ENCODE assay signal across 26 mouse cellular contexts in the genomic region with DNA sequence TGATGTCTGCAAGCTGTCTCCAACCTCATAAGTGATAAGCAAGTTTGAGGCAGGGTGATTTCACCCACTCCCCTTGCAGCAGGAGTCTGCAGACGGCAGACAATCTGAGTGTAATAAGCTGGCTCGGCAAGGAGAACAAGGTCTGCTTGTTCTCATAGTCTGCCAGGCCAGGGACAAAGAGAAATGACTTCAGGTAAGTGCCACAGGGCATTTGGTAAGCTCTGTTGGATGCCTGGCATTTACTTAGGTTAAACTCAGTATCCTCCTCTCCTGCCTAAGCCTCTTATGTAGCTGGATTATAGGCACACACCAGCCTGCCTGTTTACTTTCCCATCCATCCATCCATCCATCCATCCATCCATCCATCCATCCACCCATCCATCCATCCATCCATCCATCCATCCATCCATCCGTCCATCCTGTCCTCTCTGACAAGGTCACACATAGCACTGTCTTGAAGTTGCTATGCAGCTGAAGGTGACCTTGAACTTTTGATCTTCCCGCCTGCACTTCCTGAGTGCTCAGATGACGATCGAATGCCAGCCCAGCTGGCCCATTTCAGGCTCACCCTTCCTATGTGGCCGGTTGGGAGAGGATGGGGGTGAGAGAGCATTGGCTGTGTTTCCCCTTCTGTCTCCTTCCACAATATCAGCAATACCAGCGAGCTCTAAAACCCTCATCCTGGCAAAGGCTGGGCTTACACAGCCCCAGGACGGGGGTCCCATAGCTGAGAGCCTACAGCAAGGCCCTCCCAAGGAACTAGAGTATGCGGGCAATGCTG. TPM values are rescaled to one million over a fixed set of nuclear protein-coding genes. Genes with fewer than 3 reads are reported as not detected.
DNase-seq lines count a peak whose midpoint lies in the region; ATAC-seq lines count a peak whose summit lies in the region.
"Had no signal": no experiment of that assay in that cellular context is flagged by ENCODE, and none has a peak within 500 bp of the region (broad histone marks: within the 10 kb centered on the region; RNA-seq: fewer than 3 reads in every experiment).

No protein-coding gene starts in this region.

- H3K36me3 ChIP-seq in kidney, embryonic 14.5 days (ENCODE audit: control insufficient read depth, insufficient read depth, low read length), result no peaks in the 10 kb centered on the region
- no peaks in the 10 kb centered on the region for H3K36me3 ChIP-seq in limb, embryonic 12.5 days
- H3K36me3 ChIP-seq: embryonic facial prominence, embryonic 13.5 days had no signal

- H3K9me3 ChIP-seq in kidney, embryonic 14.5 days (ENCODE audit: control insufficient read depth, low read length), result no peaks in the 10 kb centered on the region
- no peaks in the 10 kb centered on the region for H3K9me3 ChIP-seq in limb, embryonic 12.5 days
- H3K9me3 ChIP-seq: embryonic facial prominence, embryonic 13.5 days; hindbrain, embryonic 13.5 days; limb, embryonic 13.5 days; neural tube, embryonic 13.5 days had no signal

- intact Hi-C loops in heart, postnatal 14 days (cut with DNase I), result no loop called here

- ATAC-seq in kidney, embryonic 14.5 days (ENCODE audit: low FRiP score, low TSS enrichment), result no peak
- no peak for ATAC-seq in limb, embryonic 12.5 days (ENCODE audit: insufficient number of reproducible peaks, insufficient read depth, low FRiP score, low TSS enrichment, low read depth)
- ATAC-seq: forebrain, embryonic 16.5 days; inflammation-experienced regulatory T-cells, adult 6 months had no signal

- no peak overlapping the region for H3K4me3 ChIP-seq in kidney, embryonic 14.5 days (ENCODE audit: low read length)
- H3K4me3 ChIP-seq in limb, embryonic 12.5 days (replicated peaks), result no peak overlapping the region
- H3K4me3 ChIP-seq: embryonic facial prominence, embryonic 13.5 days; hindbrain, embryonic 13.5 days; limb, embryonic 13.5 days; liver, embryonic 13.5 days; megakaryocyte, embryonic 14.5 days; neural tube, embryonic 13.5 days had no signal

- peak overlapping the region; percentile 52; the same call in 1 of the 2 replicates for H3K27ac ChIP-seq in kidney, embryonic 14.5 days (ENCODE audit: low read depth, low read length)
- H3K27ac ChIP-seq in limb, embryonic 12.5 days, result 0 out of 2 replicates have a peak overlapping the region, but pooled peaks have one; percentile 23
- H3K27ac ChIP-seq: embryonic facial prominence, embryonic 13.5 days; hindbrain, embryonic 13.5 days; limb, embryonic 13.5 days; liver, embryonic 13.5 days; neural tube, embryonic 13.5 days had no signal

- H3K27me3 ChIP-seq in kidney, embryonic 14.5 days (ENCODE audit: control insufficient read depth, insufficient read depth, low read length), result no peaks in the 10 kb centered on the region
- H3K27me3 ChIP-seq in limb, embryonic 12.5 days, result no peaks in the 10 kb centered on the region
- H3K27me3 ChIP-seq: embryonic facial prominence, embryonic 13.5 days; hindbrain, embryonic 13.5 days; limb, embryonic 13.5 days; liver, embryonic 13.5 days; megakaryocyte, embryonic 14.5 days; neural tube, embryonic 13.5 days had no signal

- 63% methylated on average over 10 of the region's 10 CpGs for WGBS in kidney, embryonic 14.5 days
- 72% methylated on average over 10 of the region's 10 CpGs for WGBS in limb, embryonic 12.5 days

- H3K4me1 ChIP-seq in kidney, embryonic 14.5 days (ENCODE audit: control insufficient read depth, insufficient read depth, low read length), result peaks cover 18% of the 10 kb centered on the region; the same call in 1 of the 2 replicates
- peaks cover 27% of the 10 kb centered on the region for H3K4me1 ChIP-seq in limb, embryonic 12.5 days (replicated peaks)

- no peak overlapping the region for H3K9ac ChIP-seq in kidney, embryonic 14.5 days (ENCODE audit: low read depth, low read length)
- H3K9ac ChIP-seq in limb, embryonic 12.5 days (replicated peaks), result no peak overlapping the region
- H3K9ac ChIP-seq: embryonic facial prominence, embryonic 13.5 days; hindbrain, embryonic 13.5 days; limb, embryonic 13.5 days; liver, embryonic 13.5 days; neural tube, embryonic 13.5 days had no signal

- peak; percentile 84 for DNase-seq in heart, adult 11 months
- no peak for DNase-seq in heart, postnatal 14 days
- no peak for DNase-seq in kidney, postnatal 36 days
- DNase-seq in lung, postnatal 10 days, result peak; percentile 13
- DNase-seq in lung, postnatal 36 days, result no peak
- DNase-seq: adrenal gland, adult 8-10 months; cerebellum, adult 9-11 months; gastrocnemius, postnatal 25 days; kidney, adult 9 months; layer of hippocampus, adult 9-11 months; liver, embryonic 13.5 days; lung, postnatal 14 days; midbrain, embryonic 14.5 days; right cerebral cortex, postnatal 14 days; spleen, adult 18-20 months; thymus, postnatal 25 days had no signal

- no peak overlapping the region for H3K4me2 ChIP-seq in kidney, embryonic 14.5 days (replicated peaks; ENCODE audit: low read depth, low read length)
- H3K4me2 ChIP-seq in limb, embryonic 12.5 days, result no peak overlapping the region
- H3K4me2 ChIP-seq: embryonic facial prominence, embryonic 13.5 days; hindbrain, embryonic 13.5 days; limb, embryonic 13.5 days; liver, embryonic 13.5 days; neural tube, embryonic 13.5 days had no signal

RNA-seq across cellular contexts. Expression of a gene that starts 58.2 kb away (rescaled TPM):
- not detected for total RNA-seq in heart, postnatal 14 days (2021)
- polyA plus RNA-seq in kidney, embryonic 14.5 days (2014; fragmentation: Nextera tagmentation; extraction: Ambion mirVana), result not detected in 2 replicates
- not detected in 2 replicates for polyA plus RNA-seq in limb, embryonic 12.5 days (2016; fragmentation: Nextera tagmentation; extraction: Ambion mirVana)
- total RNA-seq: gastrocnemius, postnatal 25 days had no signal
- polyA plus RNA-seq: embryonic facial prominence, embryonic 13.5 days; forebrain, embryonic 16.5 days; heart, postnatal 0 days; hindbrain, embryonic 13.5 days; inflammation-experienced regulatory T-cells, adult 6 months; limb, embryonic 13.5 days; liver, embryonic 13.5 days; midbrain, embryonic 14.5 days had no signal

Comparison
In these comparisons a context has a peak if more than half of its experiments do, and no peak if none do; other contexts are left out.
1. DNase-seq: peak in heart, adult 11 months (single experiment) and lung, postnatal 10 days (single experiment); none in heart, postnatal 14 days (0 of 2), kidney, postnatal 36 days (0 of 2) and lung, postnatal 36 days (single experiment).